Mouse (Mus musculus) limb, embryonic 10.5 days (tissue): ENCODE measurements around the gene Dock4. TPM values are rescaled to one million over a fixed set of nuclear protein-coding genes. Genes with fewer than 3 reads are reported as not detected.
A peak's percentile ranks its signal among the peaks of the same experiment; 100 is the strongest.

Source experiments
- DNase-seq: peaks from one replicate; pipeline ENCODE4 v3.0.0-alpha.2; 2017; ENCODE audit warnings: low spot score
- H3K27ac ChIP-seq: fragments of 300-500 bp; sonication (generic); 2 replicates; pipeline ENCODE4 v1.5.1; 2016; ENCODE audit warnings: mild to moderate bottlenecking
- H3K27me3 ChIP-seq: fragments of 300-500 bp; sonication (generic); 2 replicates; pipeline ENCODE4 v1.6.1; 2016; ENCODE audit warnings: low read depth, mild to moderate bottlenecking; ENCODE audit not compliant: poor library complexity, severe bottlenecking
- H3K36me3 ChIP-seq: fragments of 300-500 bp; sonication (generic); 2 replicates; pipeline ENCODE4 v1.6.1; 2016; ENCODE audit warnings: mild to moderate bottlenecking, moderate library complexity
- H3K4me1 ChIP-seq: fragments of 300-500 bp; sonication (generic); 2 replicates; pipeline ENCODE4 v1.6.1; 2016
- H3K4me3 ChIP-seq: fragments of 300-500 bp; sonication (generic); 2 replicates; pipeline ENCODE4 v1.5.1; 2016; ENCODE audit warnings: mild to moderate bottlenecking, moderate library complexity
- H3K9me3 ChIP-seq: fragments of 300-500 bp; sonication (generic); replicated peaks from 2 replicates; pipeline ENCODE4 v1.6.1; 2016; ENCODE audit warnings: mild to moderate bottlenecking
- WGBS: fragments of 180-500 bp; shearing (Covaris S2); methylation state at CpG from one replicate; pipeline ENCODE4 v1.1.7; 2016; 5-methylcytosine and 5-hydroxymethylcytosine counted together
- polyA plus RNA-seq: library from polyadenylated mRNA; unstranded; fragments of >200 nt; fragmentation: Nextera tagmentation; extraction: Ambion mirVana; gene quantifications from 2 replicates; pipeline ENCODE4 v1.2.1, GENCODE M21; 2016

Dock4 gene
- polyA plus RNA-seq, 1 experiment from 2014 or later: 18.8 TPM

DNA sequence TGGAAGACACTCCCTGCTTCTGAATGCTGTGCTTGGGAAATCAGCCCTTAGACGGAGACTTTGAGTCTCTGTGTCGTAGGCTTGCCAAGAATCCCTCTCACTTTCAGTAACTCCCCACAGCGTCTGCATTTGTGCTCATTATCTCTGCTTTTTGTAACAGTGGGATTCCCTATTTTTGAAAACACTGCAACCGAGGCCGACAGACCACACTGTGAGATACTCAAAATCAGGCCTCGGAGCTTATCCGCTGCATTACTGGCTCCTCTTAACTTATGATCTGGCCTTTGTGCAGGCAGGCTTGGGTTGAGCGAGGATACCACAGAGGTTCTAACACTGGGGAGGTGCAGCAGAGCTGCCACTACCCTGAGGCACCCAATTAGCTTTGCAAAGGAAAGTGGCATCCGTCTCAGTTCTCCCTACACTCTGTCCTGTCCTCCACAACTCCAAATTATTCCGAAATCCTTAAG, 346.5 kb downstream of the Dock4 start:
- 48% methylated on average over 10 of the region's 10 CpGs for WGBS

DNA sequence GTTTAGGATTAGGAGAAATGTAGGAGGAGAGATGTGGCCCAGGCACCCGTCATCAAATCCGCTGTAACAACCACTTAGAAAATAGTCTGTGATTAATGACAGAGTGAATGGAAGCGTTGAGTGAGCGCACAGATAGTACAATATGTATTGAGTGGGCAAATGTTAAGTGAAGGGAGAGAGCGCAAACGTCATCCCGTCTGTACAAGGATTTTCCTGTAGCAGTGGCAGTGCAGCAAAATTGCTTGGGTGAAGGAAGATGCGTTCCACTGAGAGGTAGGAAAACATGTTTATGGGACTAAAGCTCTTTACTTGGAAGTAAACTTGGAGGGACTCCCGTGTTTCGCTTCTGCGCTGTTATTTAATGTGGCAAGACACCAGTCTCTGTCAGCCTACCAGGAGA, 348.3 kb downstream of the Dock4 start:
- 81% methylated on average over 11 of the region's 11 CpGs for WGBS
- H3K9me3 ChIP-seq: no peaks in the 10 kb centered on the region
- H3K4me3 ChIP-seq: no peak overlapping the region
- peaks cover 65% of the 10 kb centered on the region for H3K4me1 ChIP-seq
- no peak overlapping the region for H3K27ac ChIP-seq
- no peak for DNase-seq
- no peaks in the 10 kb centered on the region for H3K27me3 ChIP-seq
- H3K36me3 ChIP-seq: no peaks in the 10 kb centered on the region

More for the DNA sequence above, 346.5 kb downstream of the Dock4 start:
- H3K4me3 ChIP-seq: no peak overlapping the region
- peaks cover 57% of the 10 kb centered on the region for H3K4me1 ChIP-seq
- H3K27me3 ChIP-seq: no peaks in the 10 kb centered on the region
- no peaks in the 10 kb centered on the region for H3K9me3 ChIP-seq
- H3K27ac ChIP-seq: no peak overlapping the region
- H3K36me3 ChIP-seq: no peaks in the 10 kb centered on the region
- DNase-seq: no peak

DNA sequence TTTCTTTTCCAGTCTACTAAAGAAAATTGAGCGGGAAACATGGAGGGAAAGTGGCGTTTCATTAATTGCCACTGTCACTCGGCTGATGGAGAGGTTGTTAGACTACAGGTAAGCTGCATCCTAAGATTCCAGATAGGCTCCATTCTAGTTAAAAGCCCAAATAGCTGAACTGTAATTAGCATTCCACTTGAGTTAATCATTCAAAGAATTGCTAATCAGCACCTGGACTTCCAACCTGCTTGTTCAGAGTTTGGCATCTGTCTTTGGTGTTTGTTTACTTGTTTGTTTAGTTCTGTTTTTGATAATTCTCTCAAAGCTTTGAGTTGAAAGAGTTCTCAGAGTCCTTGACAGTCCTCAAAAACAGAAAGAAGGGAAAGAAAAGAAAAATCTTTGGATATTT, 349.0 kb downstream of the Dock4 start:
- H3K4me3 ChIP-seq: no peak overlapping the region
- H3K36me3 ChIP-seq: no peaks in the 10 kb centered on the region
- 68% methylated on average over 3 of the region's 3 CpGs for WGBS
- H3K4me1 ChIP-seq: peaks cover 69% of the 10 kb centered on the region
- DNase-seq: no peak
- H3K9me3 ChIP-seq: no peaks in the 10 kb centered on the region
- no peaks in the 10 kb centered on the region for H3K27me3 ChIP-seq
- H3K27ac ChIP-seq: no peak overlapping the region

DNA sequence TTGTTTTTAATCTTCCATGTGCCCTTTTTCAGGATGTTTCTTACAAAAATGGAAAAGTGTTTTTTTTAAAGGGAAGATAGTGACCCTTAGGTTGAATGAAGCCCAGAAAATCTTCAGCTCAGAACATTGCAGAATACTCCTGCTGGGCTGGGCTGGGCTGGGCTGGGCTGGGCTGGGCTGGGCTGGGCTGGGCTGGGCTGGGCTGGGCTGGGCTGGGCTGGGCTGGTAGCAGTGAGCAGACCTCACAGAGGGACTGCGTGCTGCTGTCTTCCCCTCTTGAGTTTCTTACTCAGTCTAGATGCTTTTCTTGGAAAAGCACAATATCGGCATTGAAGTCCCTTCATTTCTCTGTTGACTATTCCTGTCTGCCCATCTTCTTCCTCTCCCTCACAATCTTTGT, 350.0 kb downstream of the Dock4 start:
- Histone ChIP-seq H3K4me3 (no peak overlapping the region), H3K4me1 (peaks cover 69% of the 10 kb centered on the region)

DNA sequence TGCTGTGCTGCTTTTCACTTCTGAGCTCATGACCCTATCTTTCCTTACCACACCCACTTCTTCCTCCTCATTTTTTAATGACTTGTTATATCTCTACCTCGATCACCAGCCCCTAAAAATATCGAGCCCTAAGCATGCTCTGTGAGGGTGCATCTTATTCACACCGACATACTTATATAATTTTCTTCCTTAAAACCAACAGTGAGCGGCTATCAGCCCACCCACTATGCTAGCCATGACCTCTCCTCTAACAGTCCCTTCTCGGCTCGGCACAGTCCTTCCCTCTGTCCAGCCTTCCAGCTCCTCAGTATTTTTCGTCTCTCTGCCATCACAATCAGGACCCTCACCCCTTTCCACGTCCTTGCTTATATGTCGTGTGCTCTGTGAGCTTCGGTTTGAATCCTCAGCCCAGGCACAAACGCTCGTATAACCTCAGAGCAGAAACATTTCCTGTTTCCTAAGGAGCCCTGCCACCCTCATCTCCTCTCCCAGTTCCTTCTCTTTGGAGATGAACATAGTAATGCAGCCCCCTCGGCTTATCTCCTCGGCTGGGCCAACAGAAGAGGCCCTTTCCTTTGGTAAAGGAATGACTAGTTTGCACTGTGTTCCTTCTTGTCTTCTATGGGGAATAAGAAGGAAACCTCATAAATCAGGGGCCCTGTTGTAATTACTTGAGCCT, 351.2 kb downstream of the Dock4 start:
- DNase-seq: no peak
- 48% methylated on average over 14 of the region's 14 CpGs for WGBS
- Histone ChIP-seq H3K4me3 (no peak overlapping the region), H3K36me3 (no peaks in the 10 kb centered on the region), H3K9me3 (no peaks in the 10 kb centered on the region), H3K27me3 (no peaks in the 10 kb centered on the region), H3K27ac (peak overlapping the region; percentile 77), H3K4me1 (peaks cover 67% of the 10 kb centered on the region)

More for the DNA sequence above, 350.0 kb downstream of the Dock4 start:
- no peaks in the 10 kb centered on the region for H3K27me3 ChIP-seq
- no peak for DNase-seq
- H3K36me3 ChIP-seq: no peaks in the 10 kb centered on the region
- WGBS: 55% methylated on average over 2 of the region's 2 CpGs
- H3K9me3 ChIP-seq: no peaks in the 10 kb centered on the region
- no peak overlapping the region for H3K27ac ChIP-seq

DNA sequence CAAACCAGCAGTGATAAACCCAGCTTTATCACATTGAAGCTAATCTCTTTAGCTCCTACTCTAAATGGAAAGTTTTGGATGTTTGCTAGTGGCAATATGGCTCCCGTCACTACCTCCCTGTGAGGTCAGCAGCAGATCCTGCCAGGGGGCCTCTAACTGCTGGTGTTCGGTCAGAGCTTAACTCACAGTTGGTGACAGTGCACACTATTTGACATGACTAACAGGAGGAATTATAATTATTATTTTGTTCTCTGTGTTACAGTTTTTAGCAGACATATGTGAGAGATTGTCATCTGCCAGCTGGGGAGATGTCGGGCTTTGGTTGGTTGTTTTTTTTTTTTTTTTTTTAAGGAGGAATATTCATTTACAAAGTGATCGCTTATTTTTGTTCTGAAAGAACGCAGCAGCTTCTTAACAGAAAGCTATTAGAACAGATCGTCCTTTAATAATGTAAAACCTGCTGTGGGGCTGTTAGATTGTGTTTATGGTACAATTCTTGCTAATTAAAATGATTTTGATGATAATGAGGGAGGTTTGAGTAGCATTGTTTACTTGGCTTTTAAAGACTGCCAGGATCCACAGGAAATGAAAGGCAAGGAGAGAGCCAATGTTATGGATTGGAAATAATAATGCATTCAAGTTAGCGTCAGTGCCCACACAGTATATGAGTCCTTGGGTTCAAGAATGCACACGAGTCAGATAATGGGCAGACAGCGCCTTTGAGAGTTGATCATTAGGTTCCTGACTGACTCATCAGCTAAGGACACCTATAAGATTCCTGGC, 352.0 kb downstream of the Dock4 start:
- peaks cover 62% of the 10 kb centered on the region for H3K4me1 ChIP-seq
- DNase-seq: no peak
- 62% methylated on average over 9 of the region's 9 CpGs for WGBS
- no peak overlapping the region for H3K4me3 ChIP-seq
- no peaks in the 10 kb centered on the region for H3K9me3 ChIP-seq
- H3K27ac ChIP-seq: peak overlapping the region; percentile 77
- H3K36me3 ChIP-seq: no peaks in the 10 kb centered on the region
- no peaks in the 10 kb centered on the region for H3K27me3 ChIP-seq

DNA sequence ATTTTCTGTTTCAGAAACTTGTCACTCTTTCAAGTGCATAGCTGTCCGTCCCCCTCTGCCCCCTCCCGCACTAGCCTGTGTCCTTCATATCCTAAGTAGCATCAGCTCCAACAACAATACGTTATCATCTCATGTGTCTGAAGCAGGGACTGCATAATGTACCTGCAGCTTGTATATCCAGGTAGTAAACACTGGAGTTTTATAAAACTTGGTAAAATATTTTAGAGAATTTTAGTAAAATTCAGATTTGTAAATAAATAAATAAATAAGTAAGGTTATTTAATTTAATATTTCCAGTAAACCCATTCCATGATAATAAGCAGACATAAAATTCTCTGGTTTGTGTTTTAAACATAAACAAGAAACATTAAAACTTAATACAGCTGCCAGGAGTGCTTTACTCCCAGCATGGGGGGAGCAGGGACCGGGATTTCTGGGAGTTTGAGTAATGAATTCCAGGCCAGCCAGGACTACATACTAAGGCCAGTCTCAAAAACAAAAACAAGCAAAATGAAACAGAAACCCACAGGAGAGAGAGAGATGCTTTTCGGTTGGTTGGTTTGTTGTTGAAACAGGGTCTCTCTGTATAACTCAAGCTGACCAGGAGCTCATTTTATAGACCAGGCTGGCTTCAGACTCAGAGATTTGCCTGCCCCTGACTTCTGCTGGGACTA, 352.7 kb downstream of the Dock4 start:
- DNase-seq: no peak
- WGBS: 65% methylated on average over 5 of the region's 5 CpGs
- Histone ChIP-seq H3K27me3 (no peaks in the 10 kb centered on the region), H3K4me1 (peaks cover 55% of the 10 kb centered on the region), H3K9me3 (no peaks in the 10 kb centered on the region), H3K4me3 (no peak overlapping the region), H3K36me3 (no peaks in the 10 kb centered on the region), H3K27ac (peak overlapping the region; percentile 65)

DNA sequence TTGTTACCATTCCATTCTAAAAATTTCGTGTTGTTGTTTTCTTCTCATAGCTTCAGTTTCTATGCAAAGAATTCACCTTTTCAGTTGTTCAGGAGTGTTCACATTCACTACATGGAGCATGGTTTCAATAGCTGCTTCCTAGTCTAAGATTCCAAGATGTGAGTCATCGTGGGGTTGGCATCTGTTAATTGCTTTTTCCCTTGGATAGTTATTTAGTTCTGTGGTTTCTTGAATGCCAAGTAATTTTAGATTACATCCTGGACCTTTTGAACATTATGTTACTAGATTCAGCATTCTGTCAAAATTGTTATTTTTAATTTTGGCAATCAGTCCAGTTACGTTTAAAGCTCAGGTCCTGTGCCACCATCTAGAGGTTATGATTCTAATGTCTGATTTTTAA, 355.7 kb downstream of the Dock4 start:
- 87% methylated on average over 3 of the region's 3 CpGs for WGBS
- H3K36me3 ChIP-seq: no peaks in the 10 kb centered on the region
- H3K4me3 ChIP-seq: no peak overlapping the region
- no peak overlapping the region for H3K27ac ChIP-seq
- H3K9me3 ChIP-seq: no peaks in the 10 kb centered on the region
- DNase-seq: no peak
- H3K27me3 ChIP-seq: no peaks in the 10 kb centered on the region
- peaks cover 32% of the 10 kb centered on the region for H3K4me1 ChIP-seq

DNA sequence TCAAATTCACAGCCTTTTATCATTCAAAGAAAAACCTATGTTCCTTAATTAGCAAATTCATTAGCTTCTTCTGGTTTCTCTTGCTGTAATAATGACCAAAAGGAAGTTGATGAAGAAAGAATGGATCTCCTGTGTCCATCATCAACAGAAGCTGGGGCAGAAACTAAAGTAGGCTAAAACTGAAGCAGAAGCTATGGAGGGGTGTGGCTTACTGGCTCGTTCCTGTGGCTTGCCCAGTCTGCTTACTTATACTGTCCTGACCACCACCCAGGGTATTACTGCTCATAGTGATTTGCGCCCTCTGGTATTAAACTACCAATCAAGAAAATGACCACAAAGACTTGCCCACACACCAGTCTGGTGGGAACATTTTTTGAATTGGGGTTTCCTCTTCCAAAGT, 359.5 kb downstream of the Dock4 start:
- WGBS: 86% methylated on average over 2 of the region's 2 CpGs
- Histone ChIP-seq H3K4me1 (no peaks in the 10 kb centered on the region), H3K36me3 (peaks cover 8% of the 10 kb centered on the region), H3K27me3 (no peaks in the 10 kb centered on the region), H3K4me3 (no peak overlapping the region), H3K27ac (no peak overlapping the region), H3K9me3 (no peaks in the 10 kb centered on the region)
- no peak for DNase-seq

DNA sequence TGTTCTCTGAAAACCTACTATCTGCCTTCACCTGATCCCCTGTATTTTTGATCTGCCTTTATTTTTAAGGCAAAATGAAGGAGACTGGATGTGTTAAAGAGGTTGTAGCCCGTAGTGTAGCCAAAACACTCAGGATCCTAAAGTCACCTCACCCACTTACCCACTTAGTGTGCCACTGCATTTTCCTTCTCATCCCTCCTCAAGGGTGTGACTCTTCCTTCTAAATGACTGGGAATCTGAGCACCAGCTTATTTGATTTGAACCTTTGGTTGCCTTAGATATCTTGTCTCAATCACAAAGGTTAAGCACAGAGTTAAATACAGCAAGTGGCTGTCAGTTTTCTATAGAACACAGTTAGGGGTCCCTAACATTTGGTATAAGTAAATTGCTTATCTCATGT, 362.2 kb downstream of the Dock4 start:
- 88% methylated on average over 1 of the region's 1 CpGs for WGBS

DNA sequence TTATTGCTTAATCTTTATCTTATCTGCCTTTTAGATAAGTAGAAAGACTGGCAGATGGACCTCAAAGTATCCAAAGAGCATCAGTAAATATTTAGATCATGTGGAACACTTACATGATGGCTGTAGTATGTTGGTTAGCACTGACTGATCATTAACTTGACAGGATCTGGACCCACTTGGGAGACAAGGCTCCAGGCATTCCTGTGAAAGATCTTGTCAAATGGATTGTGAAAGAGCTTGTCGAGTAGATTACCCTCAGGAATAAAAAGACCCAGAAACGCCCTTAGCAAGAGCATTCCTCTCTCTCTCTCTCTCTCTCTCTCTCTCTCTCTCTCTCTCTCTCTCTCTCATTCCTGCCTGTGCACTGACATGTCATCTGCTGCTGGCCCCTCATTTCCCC, 367.7 kb downstream of the Dock4 start:
- Histone ChIP-seq H3K9me3 (no peaks in the 10 kb centered on the region), H3K4me1 (peaks cover 5% of the 10 kb centered on the region), H3K4me3 (no peak overlapping the region), H3K27me3 (no peaks in the 10 kb centered on the region), H3K36me3 (no peaks in the 10 kb centered on the region), H3K27ac (no peak overlapping the region)
- no peak for DNase-seq
- WGBS: 55% methylated on average over 2 of the region's 2 CpGs

More for the DNA sequence above, 362.2 kb downstream of the Dock4 start:
- Histone ChIP-seq H3K27ac (no peak overlapping the region), H3K27me3 (no peaks in the 10 kb centered on the region), H3K4me1 (no peaks in the 10 kb centered on the region), H3K4me3 (no peak overlapping the region), H3K36me3 (peaks cover 8% of the 10 kb centered on the region), H3K9me3 (no peaks in the 10 kb centered on the region)
- DNase-seq: no peak

DNA sequence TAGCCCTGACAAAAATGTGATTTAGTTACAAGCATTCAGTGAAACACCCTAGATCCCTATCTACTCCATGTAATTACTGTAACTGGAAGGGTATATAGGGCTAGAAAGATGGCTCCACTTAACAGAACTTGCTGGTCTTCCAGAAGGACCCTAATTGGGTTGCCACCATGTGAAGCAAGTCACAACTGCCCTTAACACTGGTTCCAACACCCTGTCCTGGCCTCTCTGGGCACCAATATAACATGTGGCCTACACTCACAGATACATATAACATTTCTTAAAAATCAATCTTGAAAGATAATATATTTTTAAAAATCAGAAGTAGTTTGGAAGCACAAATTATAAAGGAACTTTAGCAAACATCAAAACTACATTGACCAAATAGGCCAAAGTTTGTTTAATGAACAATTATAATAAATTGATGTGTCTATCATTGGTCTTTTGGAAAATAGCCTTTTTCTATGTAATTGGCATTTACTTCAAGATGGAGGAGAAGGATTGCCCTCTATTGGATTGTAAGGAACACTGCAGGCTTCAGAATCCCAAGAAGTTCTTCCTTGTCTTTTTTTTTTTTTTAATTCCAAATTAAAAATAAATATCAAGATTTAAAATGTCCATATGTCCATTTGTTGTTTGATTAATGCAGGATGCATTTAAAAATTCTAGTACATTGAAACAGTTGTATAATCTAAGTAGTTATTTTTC, 369.1 kb downstream of the Dock4 start:
- no peaks in the 10 kb centered on the region for H3K9me3 ChIP-seq
- H3K4me1 ChIP-seq: peaks cover 5% of the 10 kb centered on the region
- DNase-seq: no peak
- no peak overlapping the region for H3K27ac ChIP-seq
- H3K27me3 ChIP-seq: no peaks in the 10 kb centered on the region
- no peak overlapping the region for H3K4me3 ChIP-seq
- no peaks in the 10 kb centered on the region for H3K36me3 ChIP-seq
